Mouse (Mus musculus): ENCODE data around the gene Il17rb. TPM values are rescaled to one million over a fixed set of nuclear protein-coding genes. Genes with fewer than 3 reads are reported as not detected.

The Il17rb gene
- total RNA-seq, 2 experiments from 2014 or later = 1.1 to 1.2 TPM

DNA sequence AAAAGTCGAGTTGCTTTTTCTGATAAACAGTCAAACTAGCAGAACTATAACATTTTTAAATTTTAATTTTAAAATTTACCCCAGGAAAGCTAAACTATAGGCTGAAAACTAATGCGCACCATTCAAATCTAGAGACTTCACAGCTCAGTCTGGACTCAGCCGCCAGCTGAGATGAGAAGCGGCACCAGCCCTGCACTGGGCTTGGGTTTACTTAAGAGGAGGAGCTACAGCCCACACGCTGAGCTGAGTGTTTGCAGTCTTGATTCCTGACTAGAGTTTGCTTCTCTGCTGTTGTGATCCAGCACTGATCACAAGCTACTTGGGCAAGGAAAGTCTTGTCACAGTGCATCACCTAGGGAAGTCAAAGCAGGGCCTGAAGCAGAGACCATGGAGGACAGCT is 36.7 kb downstream of the Il17rb start:
- no peak for TF ChIP-seq CTCF (conservative IDR thresholded peaks at IDR 0.05)
- Histone ChIP-seq H3K4me3 (no peak overlapping the region), H3K27ac (no peak overlapping the region)
- no peak for DNase-seq (ENCODE audit: low spot score in 2 of 2)

DNA sequence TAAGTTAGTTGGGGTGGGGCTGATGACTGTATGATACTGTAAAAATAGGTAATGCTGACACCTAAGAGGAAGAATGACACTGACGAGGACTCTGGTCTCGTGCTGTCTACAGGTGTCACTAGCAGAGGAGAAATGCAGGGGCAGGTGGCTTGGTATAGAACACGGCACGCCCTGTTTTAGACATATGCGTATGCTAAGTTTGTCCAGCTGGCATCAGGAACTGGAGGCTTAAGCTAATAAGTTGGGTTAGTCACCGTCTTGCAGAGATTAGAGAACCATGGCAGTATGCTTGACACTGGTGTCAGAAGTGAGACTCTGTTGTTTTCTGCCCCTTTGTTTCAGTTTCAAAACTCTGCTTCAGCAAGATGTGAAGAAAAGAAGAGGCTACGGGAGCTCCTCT is 37.2 kb downstream of the Il17rb start:
- no peak overlapping the region for H3K4me3 ChIP-seq
- DNase-seq (ENCODE audit: low spot score in 2 of 2) = no peak
- no peak overlapping the region for H3K27ac ChIP-seq
- TF ChIP-seq CTCF (conservative IDR thresholded peaks at IDR 0.05) = no peak

GRCm38 (mm10) chr14:29968075-29968821 is 40.4 kb downstream of the Il17rb start, which contains the start of gene Selenok:
TSS of gene Selenok (plus strand) at chr14:29968308.
- peak; percentile 91 to 98 for DNase-seq (ENCODE audit: low spot score in 2 of 2)
- peak within 1 kb of the TSS; percentile 92 for H3K27ac ChIP-seq
- peak within 1 kb of the TSS; percentile 90 for H3K4me3 ChIP-seq
- no peak for TF ChIP-seq CTCF (conservative IDR thresholded peaks at IDR 0.05)

DNA sequence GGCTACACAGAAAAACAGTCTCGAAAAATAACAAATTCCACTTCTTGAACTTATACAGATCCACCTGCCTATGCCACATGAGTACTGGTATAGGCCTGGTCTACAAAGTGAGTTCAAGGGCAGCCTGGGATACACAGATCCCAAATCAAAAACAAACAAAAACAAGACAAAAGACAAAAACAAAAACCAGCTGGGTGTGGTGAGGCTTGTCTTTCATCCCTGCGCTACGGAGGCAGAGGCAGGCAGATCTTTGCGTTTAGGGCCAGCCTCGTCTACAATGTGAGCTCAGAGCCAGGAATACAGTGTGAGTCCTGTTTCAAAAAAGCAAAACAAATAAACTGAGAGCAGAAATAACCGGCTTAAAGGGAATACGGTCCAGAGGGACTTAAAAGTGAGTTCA is 41.1 kb downstream of the Il17rb start:
- DNase-seq (ENCODE audit: low spot score in 2 of 2) = no peak
- Histone ChIP-seq H3K27ac (peak overlapping the region; percentile 82), H3K4me3 (peak overlapping the region; percentile 90)
- TF ChIP-seq CTCF (conservative IDR thresholded peaks at IDR 0.05) = no peak

- no peak for TF ChIP-seq CTCF (conservative IDR thresholded peaks at IDR 0.05)
Observed at GRCm38 (mm10) chr14:29957393-29957792, 51.3 kb downstream of the Il17rb start.

DNA sequence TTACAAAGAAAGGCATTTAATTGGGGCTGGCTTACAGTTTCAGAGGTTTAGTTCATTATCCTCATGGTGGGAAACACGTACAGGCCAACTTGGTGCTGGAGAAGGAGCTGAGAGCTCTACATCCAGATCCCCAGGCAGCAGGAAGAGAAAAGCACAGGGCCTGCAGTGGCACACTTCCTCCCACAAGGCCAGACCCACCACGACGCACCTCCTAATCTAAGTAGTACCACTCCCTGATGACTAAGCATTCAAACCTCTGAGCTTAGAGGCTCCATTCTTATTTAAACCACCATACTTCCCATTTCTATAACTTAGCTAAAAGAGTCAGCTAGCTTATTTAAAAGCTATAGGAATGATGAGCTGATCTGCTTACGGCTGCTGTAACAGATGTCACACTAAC is 57.9 kb downstream of the Il17rb start:
- no peak for DNase-seq (ENCODE audit: low spot score in 2 of 2)
- H3K4me3 ChIP-seq = no peak overlapping the region
- no peak for TF ChIP-seq CTCF (conservative IDR thresholded peaks at IDR 0.05)
- no peak overlapping the region for H3K27ac ChIP-seq

More at GRCm38 (mm10) chr14:29957393-29957792, 51.3 kb downstream of the Il17rb start:
- no peak overlapping the region for H3K27ac ChIP-seq
- DNase-seq (ENCODE audit: low spot score in 2 of 2) = no peak
- H3K4me3 ChIP-seq = no peak overlapping the region

DNA sequence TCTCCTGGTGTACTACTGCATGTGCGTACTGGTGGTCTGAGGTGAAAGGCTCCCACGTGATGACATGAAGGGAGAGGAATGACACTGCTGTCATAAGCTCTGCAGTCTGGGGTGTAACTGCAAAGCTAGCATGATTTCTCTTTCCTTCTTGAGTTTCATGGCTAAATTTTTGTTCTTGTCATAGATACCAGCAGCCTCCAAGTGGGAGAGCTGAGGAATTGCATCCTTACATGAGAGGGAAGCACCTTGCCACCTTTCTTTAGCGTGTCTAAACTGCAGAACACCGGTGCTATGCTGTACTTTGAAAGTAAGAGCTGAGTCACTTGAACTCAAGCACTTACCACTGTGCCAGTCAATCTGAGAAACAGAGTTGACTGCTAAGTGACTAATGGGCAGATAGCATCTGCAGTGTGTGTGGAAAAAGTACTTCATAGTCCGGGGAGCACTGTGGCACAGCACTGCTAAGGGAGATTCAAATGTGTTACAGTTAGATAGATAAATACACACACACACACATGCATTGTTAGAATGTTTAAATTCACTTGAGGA is 61.9 kb downstream of the Il17rb start:
- TF ChIP-seq CTCF (conservative IDR thresholded peaks at IDR 0.05) = peak; percentile 46
- no peak overlapping the region for H3K27ac ChIP-seq
- H3K4me3 ChIP-seq = no peak overlapping the region
- DNase-seq (ENCODE audit: low spot score in 2 of 2) = no peak

Small RNA genes within 50 kb of the gene (microRNA-seq; reads per million reads assigned to microRNA genes)
- gene Mir6947 = 0 to 0.32 reads per million in 2 experiments

Other genes with a start within 250 kb of the Il17rb start
- 100 to 1,000 TPM; 107 to 110 TPM for gene Selenok, start 40.6 kb downstream of the Il17rb start, total RNA-seq (2021)
- gene Actr8, start 30.6 kb downstream of the Il17rb start, total RNA-seq (2021) = 10 to 100 TPM; 84.0 to 90.4 TPM
- 1 to 10 TPM; 2.2 to 2.5 TPM for gene Chdh, start 127 bp upstream of the Il17rb start, total RNA-seq (2021)